Mouse (Mus musculus): ENCODE measurements around the gene Tex26. TPM values are rescaled to one million over a fixed set of nuclear protein-coding genes. Genes with fewer than 3 reads are reported as not detected.

The Tex26 gene
- polyA plus RNA-seq, 1 experiment = not detected

DNA sequence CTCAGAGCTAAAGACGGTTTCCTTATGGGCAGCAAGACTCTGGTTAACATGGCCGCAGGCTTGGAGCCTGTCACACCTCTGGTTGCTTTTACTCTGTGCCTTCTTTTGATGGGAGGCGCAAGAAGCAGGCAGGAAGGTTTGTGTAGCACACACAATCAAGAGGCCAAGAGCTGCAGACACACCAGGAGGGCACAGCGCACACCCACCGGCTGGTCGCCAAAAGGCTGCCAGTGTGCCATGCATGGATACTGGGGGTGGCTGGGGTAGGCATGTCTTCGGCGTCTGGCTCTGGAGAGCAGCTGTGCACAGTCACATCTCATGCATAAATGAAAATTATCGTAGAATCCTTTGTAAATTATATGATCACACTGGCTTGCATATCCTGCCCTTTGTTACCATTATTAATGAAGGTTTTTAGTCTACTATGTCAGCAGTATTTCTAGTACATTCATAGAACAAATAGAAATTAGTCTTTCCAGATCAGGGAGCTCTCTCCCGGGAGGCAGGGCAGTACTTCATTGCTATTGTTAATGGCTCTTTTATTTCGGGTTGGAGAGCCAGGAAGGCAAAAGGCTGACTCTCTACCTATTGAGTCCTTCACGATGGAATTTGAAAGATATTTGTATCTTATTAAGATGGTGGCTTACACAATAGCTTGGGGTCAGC is 57.1 kb downstream of the Tex26 start:
- Histone ChIP-seq H3K27me3 (ENCODE audit: control insufficient read depth, insufficient read depth, low read length) (no peaks in the 10 kb centered on the region), H3K27ac (ENCODE audit: insufficient read depth, low read length) (no peak overlapping the region), H3K4me1 (ENCODE audit: control insufficient read depth, insufficient read depth, insufficient read length) (no peaks in the 10 kb centered on the region), H3K36me3 (ENCODE audit: control insufficient read depth, insufficient read depth, low read length) (no peaks in the 10 kb centered on the region), H3K4me3 (ENCODE audit: extremely low read depth, insufficient read depth, insufficient read length) (no peak overlapping the region)
- no peak for DNase-seq (ENCODE audit: low read depth in 1 of 2, low spot score in 2 of 2)
- TF ChIP-seq POLR2A (IDR thresholded peaks at IDR 0.05; ENCODE audit: low read depth, low read length) (no peak), CTCF (IDR thresholded peaks at IDR 0.05; ENCODE audit: extremely low read depth, insufficient read depth, insufficient read length, insufficient replicate concordance) (no peak)
- WGBS = 89% methylated on average over 12 of the region's 12 CpGs

DNA sequence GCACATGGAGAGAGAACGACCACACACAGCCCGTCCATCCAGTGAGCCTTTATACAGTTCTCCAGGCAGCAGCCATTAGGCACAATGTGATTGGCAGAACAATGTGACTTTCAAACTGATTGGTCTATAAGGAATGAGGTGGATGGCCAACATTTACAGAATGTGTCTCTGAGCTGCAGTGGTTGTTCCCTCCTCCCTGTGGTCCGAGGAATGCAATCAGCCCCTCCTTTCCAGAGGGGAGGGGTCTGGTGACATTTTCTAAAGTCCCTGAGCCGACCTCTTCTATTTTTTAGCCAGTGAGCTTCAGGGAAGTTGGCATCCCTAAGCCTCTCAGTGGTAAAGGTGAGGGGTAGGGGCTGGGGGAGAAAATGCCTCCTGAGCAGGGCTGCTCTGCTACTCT is 60.5 kb downstream of the Tex26 start:
- no peaks in the 10 kb centered on the region for H3K27me3 ChIP-seq (ENCODE audit: control insufficient read depth, insufficient read depth, low read length)
- H3K27ac ChIP-seq (ENCODE audit: insufficient read depth, low read length) = no peak overlapping the region
- DNase-seq (ENCODE audit: low read depth in 1 of 2, low spot score in 2 of 2) = no peak
- WGBS = 68% methylated on average over 4 of the region's 4 CpGs
- TF ChIP-seq POLR2A (IDR thresholded peaks at IDR 0.05; ENCODE audit: low read depth, low read length) = no peak
- no peak for TF ChIP-seq CTCF (IDR thresholded peaks at IDR 0.05; ENCODE audit: extremely low read depth, insufficient read depth, insufficient read length, insufficient replicate concordance)
- no peaks in the 10 kb centered on the region for H3K4me1 ChIP-seq (ENCODE audit: control insufficient read depth, insufficient read depth, insufficient read length)
- H3K36me3 ChIP-seq (ENCODE audit: control insufficient read depth, insufficient read depth, low read length) = no peaks in the 10 kb centered on the region
- no peak overlapping the region for H3K4me3 ChIP-seq (ENCODE audit: extremely low read depth, insufficient read depth, insufficient read length)

DNA sequence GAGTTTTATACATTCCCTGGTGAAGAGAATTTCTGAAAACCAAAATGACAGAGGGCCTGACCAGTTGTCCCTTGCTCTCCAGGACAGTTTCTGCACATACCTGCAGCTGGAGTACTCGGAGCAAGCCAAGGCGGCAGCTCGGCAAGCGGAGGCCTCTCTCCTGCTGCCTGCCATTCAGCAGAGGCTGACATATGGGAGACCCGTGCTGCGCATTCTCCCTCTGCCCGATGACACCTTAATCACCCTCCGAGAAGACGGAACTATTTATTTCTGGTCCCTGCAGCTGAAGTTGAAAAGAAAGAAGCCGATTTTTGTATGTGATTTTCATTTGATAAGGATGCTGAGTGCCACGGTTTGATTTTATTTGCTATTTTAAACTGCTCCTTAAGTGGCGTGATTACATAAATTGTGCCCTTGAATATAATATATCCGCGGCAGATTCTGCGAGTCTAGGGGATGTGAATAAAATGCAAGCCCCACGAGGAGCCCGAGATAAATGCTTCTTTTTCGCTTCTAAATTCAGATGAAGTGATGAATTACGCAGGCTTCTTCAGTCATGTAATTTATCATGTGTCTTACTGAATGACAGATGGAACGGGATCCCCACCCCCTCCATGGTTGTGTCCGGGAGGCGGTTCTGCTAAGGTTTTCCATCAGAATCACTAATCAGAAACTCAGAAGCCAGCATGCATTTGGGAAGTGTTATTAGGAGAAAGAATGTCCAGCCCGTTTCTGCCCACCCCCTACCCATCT is 64.1 kb downstream of the Tex26 start:
- H3K4me3 ChIP-seq (ENCODE audit: extremely low read depth, insufficient read depth, insufficient read length) = no peak overlapping the region
- H3K27me3 ChIP-seq (ENCODE audit: control insufficient read depth, insufficient read depth, low read length) = no peaks in the 10 kb centered on the region
- no peaks in the 10 kb centered on the region for H3K36me3 ChIP-seq (ENCODE audit: control insufficient read depth, insufficient read depth, low read length)
- WGBS = 91% methylated on average over 23 of the region's 23 CpGs
- TF ChIP-seq CTCF (IDR thresholded peaks at IDR 0.05; ENCODE audit: extremely low read depth, insufficient read depth, insufficient read length, insufficient replicate concordance) (no peak), POLR2A (IDR thresholded peaks at IDR 0.05; ENCODE audit: low read depth, low read length) (no peak)
- no peak overlapping the region for H3K27ac ChIP-seq (ENCODE audit: insufficient read depth, low read length)
- no peak for DNase-seq (ENCODE audit: low read depth in 1 of 2, low spot score in 2 of 2)
- no peaks in the 10 kb centered on the region for H3K4me1 ChIP-seq (ENCODE audit: control insufficient read depth, insufficient read depth, insufficient read length)

DNA sequence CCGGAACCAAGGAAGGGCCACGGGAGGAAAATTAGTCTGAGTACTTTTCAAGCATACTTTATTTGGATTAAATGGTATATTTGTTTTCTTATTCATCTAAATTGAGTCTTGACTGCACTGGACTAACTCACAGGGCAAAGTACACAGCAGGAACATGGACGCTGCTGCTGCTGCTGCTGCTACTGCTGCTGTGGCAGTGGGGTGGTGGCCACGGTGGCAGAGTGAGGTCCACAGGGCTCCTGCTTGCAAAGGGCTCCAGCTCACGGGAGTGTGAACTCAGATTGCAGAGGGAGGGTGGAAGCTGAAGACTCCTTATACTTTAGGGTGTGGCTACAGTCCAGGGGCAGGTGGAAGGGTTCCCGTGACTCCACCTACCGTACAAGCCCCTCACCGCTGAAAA is 65.5 kb downstream of the Tex26 start:
- no peak for DNase-seq (ENCODE audit: low read depth in 1 of 2, low spot score in 2 of 2)
- Histone ChIP-seq H3K27ac (ENCODE audit: insufficient read depth, low read length) (no peak overlapping the region), H3K4me3 (ENCODE audit: extremely low read depth, insufficient read depth, insufficient read length) (no peak overlapping the region), H3K27me3 (ENCODE audit: control insufficient read depth, insufficient read depth, low read length) (no peaks in the 10 kb centered on the region), H3K4me1 (ENCODE audit: control insufficient read depth, insufficient read depth, insufficient read length) (no peaks in the 10 kb centered on the region), H3K36me3 (ENCODE audit: control insufficient read depth, insufficient read depth, low read length) (no peaks in the 10 kb centered on the region)
- 94% methylated on average over 8 of the region's 8 CpGs for WGBS
- no peak for TF ChIP-seq CTCF (IDR thresholded peaks at IDR 0.05; ENCODE audit: extremely low read depth, insufficient read depth, insufficient read length, insufficient replicate concordance)
- TF ChIP-seq POLR2A (IDR thresholded peaks at IDR 0.05; ENCODE audit: low read depth, low read length) = no peak

DNA sequence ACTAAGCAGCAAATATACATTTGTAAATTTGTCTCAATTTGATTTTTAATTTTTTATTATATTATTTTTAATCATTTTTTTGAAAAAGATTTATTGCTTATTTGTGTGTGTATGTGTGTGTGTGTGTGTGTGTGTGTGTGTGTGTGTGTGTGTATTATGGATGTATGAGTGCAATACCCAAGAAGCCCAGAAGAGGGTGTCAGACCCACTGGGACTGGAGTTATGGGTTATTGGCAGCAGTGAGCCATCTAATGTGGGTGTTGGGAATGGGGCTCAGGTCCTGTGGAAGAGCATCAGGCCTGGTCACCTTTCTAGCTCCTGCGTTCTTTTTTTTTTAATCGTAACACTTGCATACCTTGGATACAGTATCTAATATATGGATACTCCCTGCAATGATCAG is 66.6 kb downstream of the Tex26 start:
- H3K4me1 ChIP-seq (ENCODE audit: control insufficient read depth, insufficient read depth, insufficient read length) = no peaks in the 10 kb centered on the region
- H3K4me3 ChIP-seq (ENCODE audit: extremely low read depth, insufficient read depth, insufficient read length) = no peak overlapping the region
- no peak for DNase-seq (ENCODE audit: low read depth in 1 of 2, low spot score in 2 of 2)
- WGBS = 97% methylated on average over 2 of the region's 2 CpGs
- TF ChIP-seq POLR2A (IDR thresholded peaks at IDR 0.05; ENCODE audit: low read depth, low read length) = no peak
- no peak for TF ChIP-seq CTCF (IDR thresholded peaks at IDR 0.05; ENCODE audit: extremely low read depth, insufficient read depth, insufficient read length, insufficient replicate concordance)
- no peaks in the 10 kb centered on the region for H3K36me3 ChIP-seq (ENCODE audit: control insufficient read depth, insufficient read depth, low read length)
- no peaks in the 10 kb centered on the region for H3K27me3 ChIP-seq (ENCODE audit: control insufficient read depth, insufficient read depth, low read length)
- no peak overlapping the region for H3K27ac ChIP-seq (ENCODE audit: insufficient read depth, low read length)

DNA sequence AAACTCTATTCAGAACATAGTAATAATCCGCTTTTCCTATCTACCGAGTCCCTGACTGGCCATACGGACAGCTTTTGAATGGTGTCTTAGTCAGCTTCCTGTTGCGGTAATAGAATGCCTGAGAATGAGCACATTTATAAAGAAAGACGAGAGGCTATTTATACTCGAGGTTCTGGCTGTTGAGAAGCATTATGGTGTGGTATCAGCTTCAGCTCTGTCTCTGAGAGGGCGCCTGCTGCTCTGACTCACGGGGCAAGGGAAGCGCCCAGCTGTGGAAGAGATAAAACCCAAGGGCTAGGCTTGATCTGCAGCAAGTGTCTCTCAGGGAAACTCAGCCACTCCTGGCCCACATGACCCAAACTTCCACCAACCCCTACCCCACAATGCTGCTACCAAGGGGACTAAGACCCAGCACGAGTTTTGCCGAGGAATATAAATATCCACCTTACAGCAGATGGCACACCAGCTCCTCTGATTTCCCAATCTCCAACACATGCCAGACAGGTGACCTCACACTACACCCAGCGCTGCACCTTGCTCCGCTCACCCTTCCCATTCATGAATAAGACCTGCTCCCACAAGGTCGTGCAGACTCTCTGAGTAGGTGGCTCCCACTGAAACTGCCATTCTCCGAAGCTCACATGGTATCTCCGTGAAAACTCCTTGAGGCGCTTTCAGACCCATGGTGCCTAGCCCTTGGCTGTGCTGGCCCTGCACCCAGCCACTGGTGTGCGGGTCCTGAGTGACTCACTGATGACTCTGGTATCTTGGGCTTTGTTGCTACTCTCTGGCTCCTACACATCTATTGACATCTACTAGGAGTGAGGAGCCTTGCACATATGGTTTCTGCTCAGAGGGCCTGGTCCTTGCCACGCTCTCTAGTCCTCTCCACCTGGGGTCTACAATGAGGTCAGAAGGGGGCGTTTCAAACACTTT is 68.9 kb downstream of the Tex26 start:
- Histone ChIP-seq H3K27ac (ENCODE audit: insufficient read depth, low read length) (no peak overlapping the region), H3K36me3 (ENCODE audit: control insufficient read depth, insufficient read depth, low read length) (no peaks in the 10 kb centered on the region), H3K4me1 (ENCODE audit: control insufficient read depth, insufficient read depth, insufficient read length) (no peaks in the 10 kb centered on the region), H3K27me3 (ENCODE audit: control insufficient read depth, insufficient read depth, low read length) (no peaks in the 10 kb centered on the region), H3K4me3 (ENCODE audit: extremely low read depth, insufficient read depth, insufficient read length) (no peak overlapping the region)
- TF ChIP-seq CTCF (IDR thresholded peaks at IDR 0.05; ENCODE audit: extremely low read depth, insufficient read depth, insufficient read length, insufficient replicate concordance) (no peak), POLR2A (IDR thresholded peaks at IDR 0.05; ENCODE audit: low read depth, low read length) (no peak)
- no peak for DNase-seq (ENCODE audit: low read depth in 1 of 2, low spot score in 2 of 2)
- 73% methylated on average over 20 of the region's 20 CpGs for WGBS
